Mouse (Mus musculus) CH12.LX (cell line): ENCODE results near the gene Tbc1d7. TPM values are rescaled to one million over a fixed set of nuclear protein-coding genes. Genes with fewer than 3 reads are reported as not detected.

Source experiments
- DNase-seq: peaks from one replicate; pipeline ENCODE4 v3.0.0-alpha.2; 2013; ENCODE audit errors: extremely low read depth
- H3K27ac ChIP-seq: 2 replicates; pipeline ENCODE4 v1.5.1; 2012; ENCODE audit warnings: low read depth, mild to moderate bottlenecking, control low read depth, moderate library complexity; ENCODE audit not compliant: insufficient read depth
- H3K27me3 ChIP-seq: replicated peaks from 2 replicates; pipeline ENCODE3; 2012; ENCODE audit warnings: inconsistent platforms
- H3K36me3 ChIP-seq, 2 experiments: replicated peaks in 1 of 2; 2 replicates each; pipeline versions ENCODE3 to v1.6.1; 2012; ENCODE audit warnings: inconsistent platforms in 1 of 2, low read length in 1 of 2, mild to moderate bottlenecking in 1 of 2, mixed read lengths in 1 of 2, moderate library complexity in 1 of 2; ENCODE audit not compliant: control insufficient read depth in 1 of 2, insufficient read depth in 1 of 2
- H3K4me1 ChIP-seq, 2 experiments: 2 replicates each; pipeline ENCODE4 v1.6.1; 2012; ENCODE audit warnings: inconsistent platforms in 1 of 2, moderate library complexity in 1 of 2; ENCODE audit not compliant: insufficient read depth in 2 of 2, control insufficient read depth in 1 of 2
- H3K4me2 ChIP-seq: 2 replicates; pipeline ENCODE4 v1.6.1; 2012; ENCODE audit warnings: low read depth, mild to moderate bottlenecking, control low read depth; ENCODE audit not compliant: poor library complexity, insufficient read depth, severe bottlenecking
- H3K4me3 ChIP-seq, 3 experiments: fragments of 150-350 bp in 1 of 3; sonication (generic) in 1 of 3; replicated peaks in 1 of 3; 2 replicates each; pipeline versions ENCODE3 to v1.5.1; 2011 to 2012; ENCODE audit warnings: low read depth in 2 of 3, low read length in 2 of 3, mild to moderate bottlenecking in 2 of 3, moderate library complexity in 2 of 3, control low read depth in 1 of 3, improper control_type of control experiment in 1 of 3, inconsistent platforms in 1 of 3, mixed read lengths in 1 of 3; ENCODE audit not compliant: poor library complexity in 1 of 3
- H3K79me2 ChIP-seq: replicated peaks from 2 replicates; pipeline ENCODE4 v1.6.1; 2012; ENCODE audit warnings: mild to moderate bottlenecking, moderate library complexity; ENCODE audit not compliant: control insufficient read depth, poor library complexity, insufficient read depth, severe bottlenecking; ENCODE audit errors: extremely low read depth
- H3K9ac ChIP-seq: 2 replicates; pipeline ENCODE4 v1.6.1; 2012; ENCODE audit warnings: low read depth, mild to moderate bottlenecking, control low read depth, moderate library complexity; ENCODE audit not compliant: insufficient read depth
- H3K9me3 ChIP-seq: replicated peaks from 2 replicates; pipeline ENCODE3; 2012; ENCODE audit warnings: low read length, inconsistent platforms, mixed read lengths
- BHLHE40 ChIP-seq: IDR thresholded peaks from 2 replicates; pipeline ENCODE4 v1.6.1; 2011; ENCODE audit warnings: mild to moderate bottlenecking, low read depth, low read length, improper control_type of control experiment
- CHD2 ChIP-seq: IDR thresholded peaks from 2 replicates; pipeline ENCODE4 v1.6.1; 2011; ENCODE audit warnings: low read length, improper control_type of control experiment
- E2F4 ChIP-seq: IDR thresholded peaks from 2 replicates; pipeline ENCODE4 v1.6.1; 2011; ENCODE audit warnings: low read depth, low read length, improper control_type of control experiment; ENCODE audit not compliant: insufficient replicate concordance
- ELF1 ChIP-seq: IDR thresholded peaks from 2 replicates; pipeline ENCODE4 v1.6.1; 2014; ENCODE audit warnings: low read depth, mild to moderate bottlenecking, inconsistent platforms, low read length, improper control_type of control experiment
- EP300 ChIP-seq: IDR thresholded peaks from 2 replicates; pipeline ENCODE4 v1.6.1; 2011; ENCODE audit warnings: low read length, improper control_type of control experiment
- ETS1 ChIP-seq: conservative IDR thresholded peaks from 2 replicates; pipeline ENCODE4 v1.6.1; 2012; ENCODE audit warnings: low read depth, mild to moderate bottlenecking, inconsistent platforms, low read length, improper control_type of control experiment, moderate library complexity
- IRF4 ChIP-seq: IDR thresholded peaks from 2 replicates; pipeline ENCODE4 v1.6.1; 2014; ENCODE audit warnings: low read depth, mild to moderate bottlenecking, inconsistent platforms, low read length, improper control_type of control experiment
- JUN ChIP-seq: IDR thresholded peaks from 2 replicates; pipeline ENCODE4 v1.6.1; 2011; ENCODE audit warnings: low read depth, mild to moderate bottlenecking, low read length, improper control_type of control experiment, moderate library complexity; ENCODE audit not compliant: insufficient read depth
- JUND ChIP-seq: conservative IDR thresholded peaks from 2 replicates; pipeline ENCODE4 v1.6.1; 2011; ENCODE audit warnings: low read depth, low read length, improper control_type of control experiment
- MAFK ChIP-seq: IDR thresholded peaks from 2 replicates; pipeline ENCODE4 v1.6.1; 2011; ENCODE audit warnings: low read length, improper control_type of control experiment; ENCODE audit not compliant: insufficient replicate concordance
- MAX ChIP-seq: IDR thresholded peaks from 2 replicates; pipeline ENCODE4 v1.6.1; 2011; ENCODE audit warnings: low read length, improper control_type of control experiment
- MXI1 ChIP-seq: IDR thresholded peaks from 2 replicates; pipeline ENCODE4 v1.6.1; 2011; ENCODE audit warnings: mild to moderate bottlenecking, low read depth, low read length, improper control_type of control experiment
- MYC ChIP-seq: IDR thresholded peaks from 2 replicates; pipeline ENCODE4 v1.6.1; 2011; ENCODE audit warnings: low read depth, mild to moderate bottlenecking, improper control_type of control experiment, low read length
- NELFE ChIP-seq: IDR thresholded peaks from 2 replicates; pipeline ENCODE4 v1.6.1; 2011; ENCODE audit warnings: low read depth, low read length, improper control_type of control experiment
- NRF1 ChIP-seq: IDR thresholded peaks from 2 replicates; pipeline ENCODE4 v1.6.1; 2014; ENCODE audit warnings: low read depth, mild to moderate bottlenecking, inconsistent platforms, low read length, improper control_type of control experiment, moderate library complexity
- PAX5 ChIP-seq: IDR thresholded peaks from 2 replicates; pipeline ENCODE4 v1.6.1; 2012; ENCODE audit warnings: low read length, inconsistent platforms, mixed read lengths
- POLR2A ChIP-seq: IDR thresholded peaks from 2 replicates; pipeline ENCODE4 v1.6.1; 2011; ENCODE audit warnings: low read depth, mild to moderate bottlenecking, improper control_type of control experiment, low read length
- POLR2AphosphoS2 ChIP-seq: IDR thresholded peaks from 2 replicates; pipeline ENCODE4 v1.6.1; 2011; ENCODE audit warnings: low read depth, low read length, improper control_type of control experiment
- RCOR1 ChIP-seq: conservative IDR thresholded peaks from 2 replicates; pipeline ENCODE4 v1.6.1; 2012; ENCODE audit warnings: low read depth, mild to moderate bottlenecking, inconsistent platforms, low read length, improper control_type of control experiment
- TBP ChIP-seq: conservative IDR thresholded peaks from 2 replicates; pipeline ENCODE4 v1.6.1; 2011; ENCODE audit warnings: low read depth, low read length, improper control_type of control experiment
- USF1 ChIP-seq: IDR thresholded peaks from 2 replicates; pipeline ENCODE4 v1.6.1; 2014; ENCODE audit warnings: low read depth, mild to moderate bottlenecking, inconsistent platforms, low read length, improper control_type of control experiment
- USF2 ChIP-seq: conservative IDR thresholded peaks from 2 replicates; pipeline ENCODE4 v1.6.1; 2011; ENCODE audit warnings: low read depth, low read length, improper control_type of control experiment
- ZMIZ1 ChIP-seq: IDR thresholded peaks from 2 replicates; pipeline ENCODE4 v1.6.1; 2012; ENCODE audit warnings: low read depth, mild to moderate bottlenecking, inconsistent platforms, low read length, improper control_type of control experiment
- ZNF384 ChIP-seq: IDR thresholded peaks from 2 replicates; pipeline ENCODE4 v1.6.1; 2012; ENCODE audit warnings: low read depth, low read length, improper control_type of control experiment, inconsistent platforms
- dilution Hi-C: fragments of 300-500 bp; cut with MboI; formaldehyde crosslinking; loops from 2 replicates; pipeline ENCODE4 v1.14.3; 2020; ENCODE audit warnings: low sequenced_read_pairs; ENCODE audit not compliant: extremely low pct_unique_long_range_greater_than_20kb, extremely low pct_ligation_motif_present
- in situ Hi-C: fragments of 300-500 bp; cut with MboI; formaldehyde crosslinking; loops from 3 replicates; pipeline ENCODE4 v1.14.3; 2019; ENCODE audit warnings: low sequenced_read_pairs, low pct_ligation_motif_present, low pct_unique_long_range_greater_than_20kb, mixed read lengths
- polyA plus RNA-seq: library from polyadenylated mRNA; unstranded; fragments of >175 nt; gene quantifications from 2 replicates; pipeline ENCODE4 v1.2.1, GENCODE M21; 2012; ENCODE audit warnings: low read depth; ENCODE audit not compliant: insufficient read length
- total RNA-seq, 2 experiments: library from RNA; depleted of rRNA; stranded (reverse); fragments of 300-350 nt in 1 of 2; fragments of >200 nt in 1 of 2; gene quantifications; 2 replicates each; pipeline ENCODE4 v1.2.3; 2012 to 2014

Tbc1d7 gene
- total and polyA plus RNA-seq, 3 experiments: 19.5 to 37.3 (median 20.2) TPM

DNA sequence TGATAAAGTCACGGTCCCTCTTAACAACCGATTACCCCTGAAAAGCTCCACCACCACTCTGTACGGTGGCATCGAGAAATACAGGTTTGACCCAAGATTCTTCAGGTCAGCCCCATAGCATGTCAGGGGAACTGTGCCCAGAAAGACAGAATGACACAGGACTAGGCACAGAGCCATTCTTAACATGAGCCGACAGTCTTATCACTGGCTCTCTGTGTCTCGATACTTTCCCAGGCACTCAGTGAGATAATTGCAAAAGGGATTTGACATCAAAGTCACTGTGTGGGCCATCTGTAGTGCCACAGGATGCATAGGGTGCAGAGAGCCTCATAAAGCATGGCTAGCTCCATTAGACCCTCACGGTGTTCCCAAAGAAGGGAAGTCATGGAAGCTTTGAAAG lies 37.9 kb downstream of the Tbc1d7 start:
- no peaks in the 10 kb centered on the region for H3K27me3 ChIP-seq
- H3K36me3 ChIP-seq: peaks cover 0 to 33% of the 10 kb centered on the region in 2 experiments
- TF ChIP-seq E2F4 (no peak), JUN (no peak), TBP (no peak), PAX5 (no peak), JUND (no peak), BHLHE40 (no peak), MAFK (no peak), MAX (no peak), IRF4 (no peak), USF1 (no peak), POLR2AphosphoS2 (no peak), NRF1 (no peak), POLR2A (no peak), CHD2 (no peak), ETS1 (no peak), EP300 (no peak), ZMIZ1 (no peak)
- H3K4me1 ChIP-seq: peaks cover 0 to 10% of the 10 kb centered on the region in 2 experiments; a peak in 1 of 4 replicates
- no peak overlapping the region for H3K27ac ChIP-seq
- no peak for DNase-seq
- H3K4me3 ChIP-seq: no peak overlapping the region
- no peaks in the 10 kb centered on the region for H3K79me2 ChIP-seq
- in situ Hi-C loops: no loop called here
- no peak overlapping the region for H3K9ac ChIP-seq
- dilution Hi-C loops: no loop called here
- no peak overlapping the region for H3K4me2 ChIP-seq
- no peaks in the 10 kb centered on the region for H3K9me3 ChIP-seq

DNA sequence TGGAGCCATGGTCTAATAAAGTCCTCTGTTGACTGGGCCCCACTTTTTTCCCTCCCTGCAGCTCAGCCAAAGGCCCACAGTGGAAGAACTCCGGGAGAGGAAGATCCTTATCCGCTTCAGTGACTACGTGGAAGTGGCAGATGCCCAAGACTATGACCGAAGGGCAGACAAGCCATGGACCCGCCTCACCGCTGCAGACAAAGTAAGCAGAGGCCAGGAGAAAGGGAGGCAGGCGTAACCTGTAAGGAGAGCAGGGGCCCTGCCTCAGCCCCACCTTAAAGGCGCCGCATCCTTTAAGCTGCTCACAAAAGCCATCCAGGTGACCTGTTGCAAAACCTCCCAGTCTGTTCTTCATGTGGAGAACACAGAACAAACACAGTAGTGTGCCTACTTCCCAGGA lies 38.4 kb downstream of the Tbc1d7 start:
- Histone ChIP-seq H3K79me2 (no peaks in the 10 kb centered on the region), H3K9ac (no peak overlapping the region), H3K4me2 (no peak overlapping the region), H3K9me3 (no peaks in the 10 kb centered on the region), H3K4me1 (peaks cover 0 to 10% of the 10 kb centered on the region in 2 experiments; a peak in 1 of 4 replicates), H3K27me3 (no peaks in the 10 kb centered on the region), H3K36me3 (peaks cover 0 to 33% of the 10 kb centered on the region in 2 experiments), H3K27ac (no peak overlapping the region), H3K4me3 (no peak overlapping the region)
- TF ChIP-seq MXI1 (no peak), ELF1 (no peak), ZNF384 (no peak), BHLHE40 (no peak), MYC (no peak), NELFE (no peak), RCOR1 (no peak), ETS1 (no peak), POLR2A (no peak), MAFK (no peak), MAX (no peak), JUN (no peak), USF2 (no peak)
- no peak for DNase-seq
- dilution Hi-C loops (no loop called here), in situ Hi-C loops (no loop called here)
